Mouse (Mus musculus) layer of hippocampus, postnatal 36 days (tissue): ENCODE data around the gene Filip1. TPM values are rescaled to one million over a fixed set of nuclear protein-coding genes. Genes with fewer than 3 reads are reported as not detected.

ENCODE experiments used
- DNase-seq, 2 experiments: peaks; one replicate each; pipeline ENCODE4 v3.0.0; 2022
- total RNA-seq, 2 experiments: library from RNA; stranded (reverse); gene quantifications; 2 replicates each; pipeline ENCODE4 v1.2.3; 2021

Gene Filip1
- total RNA-seq, 2 experiments from 2014 or later = 8.5 to 10.3 TPM

- no peak for DNase-seq
Observed at GRCm38 (mm10) chr9:79947973-79948372, 64.7 kb downstream of the Filip1 start.

GRCm38 (mm10) chr9:79947414-79947813 is 65.2 kb downstream of the Filip1 start:
- no peak for DNase-seq

- no peak for DNase-seq
Observed at GRCm38 (mm10) chr9:79944872-79945271, 67.8 kb downstream of the Filip1 start.

- DNase-seq = no peak
Observed at GRCm38 (mm10) chr9:79943986-79944385, 68.7 kb downstream of the Filip1 start.

- no peak for DNase-seq
Observed at GRCm38 (mm10) chr9:79938416-79939206, 74.0 kb downstream of the Filip1 start.

- no peak for DNase-seq
Observed at GRCm38 (mm10) chr9:79937570-79937969, 75.1 kb downstream of the Filip1 start.

GRCm38 (mm10) chr9:79932578-79932977 is 80.1 kb downstream of the Filip1 start:
- DNase-seq = no peak

- DNase-seq = no peak
Observed at GRCm38 (mm10) chr9:79928092-79928491, 84.6 kb downstream of the Filip1 start.

- no peak for DNase-seq
Observed at GRCm38 (mm10) chr9:79927156-79927870, 85.3 kb downstream of the Filip1 start.

GRCm38 (mm10) chr9:79926464-79927155 is 86.0 kb downstream of the Filip1 start:
- no peak for DNase-seq

- DNase-seq = no peak
Observed at GRCm38 (mm10) chr9:79925950-79926349, 86.7 kb downstream of the Filip1 start.

- DNase-seq = no peak
Observed at GRCm38 (mm10) chr9:79923262-79923661, 89.4 kb downstream of the Filip1 start.

- DNase-seq = no peak
Observed at GRCm38 (mm10) chr9:79922493-79922760, 90.2 kb downstream of the Filip1 start.

GRCm38 (mm10) chr9:79921701-79922492 is 90.8 kb downstream of the Filip1 start:
- DNase-seq = no peak

GRCm38 (mm10) chr9:79920540-79920933 is 92.1 kb downstream of the Filip1 start:
- DNase-seq = no peak

- no peak for DNase-seq
Observed at GRCm38 (mm10) chr9:79919750-79920539, 92.7 kb downstream of the Filip1 start.

GRCm38 (mm10) chr9:79919303-79919721 is 93.3 kb downstream of the Filip1 start:
- no peak for DNase-seq

- DNase-seq = no peak
Observed at GRCm38 (mm10) chr9:79918325-79919117, 94.1 kb downstream of the Filip1 start.

- DNase-seq = no peak
Observed at GRCm38 (mm10) chr9:79914276-79914675, 98.4 kb downstream of the Filip1 start.

- DNase-seq = no peak
Observed at GRCm38 (mm10) chr9:79912971-79913370, 99.7 kb downstream of the Filip1 start.

- DNase-seq = no peak
Observed at GRCm38 (mm10) chr9:79910166-79910565, 102.5 kb downstream of the Filip1 start.
